Mouse (Mus musculus) Patski (cell line): ENCODE measurements around the gene Iqschfp. TPM values are rescaled to one million over a fixed set of nuclear protein-coding genes. Genes with fewer than 3 reads are reported as not detected.

Experiments used
- ATAC-seq: fragments of 100-300 bp; one replicate; pipeline ENCODE4 v1.8.0; 2021
- CTCF ChIA-PET: fragments of 350-600 bp; sonication (Branson Sonifier 250); formaldehyde crosslinking; loops from one replicate; lab custom pipeline; 2022; ENCODE audit warnings: inconsistent platforms; lab: Charles Lee
- POLR2A ChIA-PET: fragments of 350-600 bp; sonication (Branson Sonifier 250); formaldehyde crosslinking; loops from one replicate; lab custom pipeline; 2022; ENCODE audit warnings: antibody characterized with exemption, inconsistent platforms; lab: Charles Lee
- DNase-seq: peaks from one replicate; pipeline ENCODE4 v3.0.0-alpha.2; 2011; ENCODE audit warnings: low read depth, low spot score
- H3K27me3 ChIP-seq: fragments of 371-371 bp; one replicate; pipeline ENCODE4 v1.5.1; 2021
- CTCF ChIP-seq: fragments of 100-300 bp; IDR thresholded peaks from one replicate; pipeline ENCODE4 v1.5.1; 2021
- in situ Hi-C: fragments of 300-500 bp; cut with MboI; formaldehyde crosslinking; loops from 3 replicates; pipeline ENCODE4 v1.11.1; 2018; ENCODE audit warnings: low pct_unique_long_range_greater_than_20kb, mixed read lengths
- polyA plus RNA-seq: library from polyadenylated mRNA; unstranded; gene quantifications from one replicate; pipeline ENCODE4 v1.2.3, GENCODE M21; 2021

Gene Iqschfp
- polyA plus RNA-seq, 1 experiment from 2014 or later = not detected

GRCm38 (mm10) chr3:68511744-68512143 is 619.7 kb downstream of the Iqschfp start:
- ATAC-seq (no peak), DNase-seq (no peak)
- H3K27me3 ChIP-seq = no peaks in the 10 kb centered on the region
- CTCF ChIA-PET = interaction anchor here (0.9 to 1.1 kb wide), 3 partner anchors 15 to 30 kb away, joined by 3 to 4 read pairs (median 3); no protein-coding TSS in a partner anchor
- in situ Hi-C loops = no loop called here
- TF ChIP-seq CTCF = no peak
- POLR2A ChIA-PET = no interaction called here

GRCm38 (mm10) chr3:68512327-68512726 is 620.3 kb downstream of the Iqschfp start:
- ATAC-seq = no peak
- in situ Hi-C loops = no loop called here

GRCm38 (mm10) chr3:68513340-68514119 is 621.5 kb downstream of the Iqschfp start:
- ATAC-seq = peak; percentile 33
- no peaks in the 10 kb centered on the region for H3K27me3 ChIP-seq
- POLR2A ChIA-PET = interaction anchor here (1.6 to 1.7 kb wide), 2 partner anchors 19 to 21 kb away, joined by 4 to 7 read pairs; no protein-coding TSS in a partner anchor
- CTCF ChIA-PET = interaction anchor here (1.2 to 7.2 kb wide), 2 partner anchors 14 to 21 kb away, joined by 4 to 47 read pairs; no protein-coding TSS in a partner anchor
- no peak for TF ChIP-seq CTCF
- no peak for DNase-seq
- in situ Hi-C loops = no loop called here

More at GRCm38 (mm10) chr3:68512327-68512726, 620.3 kb downstream of the Iqschfp start:
- ChIA-PET POLR2A (interaction anchor here (1.7 kb wide), 1 partner anchor 22 kb away, joined by 7 read pairs; no protein-coding TSS in a partner anchor), CTCF (interaction anchor here (0.9 to 7.2 kb wide), 3 partner anchors 15 to 30 kb away, joined by 3 to 47 read pairs (median 4); no protein-coding TSS in a partner anchor)
- no peaks in the 10 kb centered on the region for H3K27me3 ChIP-seq
- DNase-seq = no peak
- no peak for TF ChIP-seq CTCF

- CTCF ChIA-PET = interaction anchor here (1.0 to 7.2 kb wide), 4 partner anchors 13 to 47 kb away, joined by 3 to 47 read pairs (median 4); no protein-coding TSS in a partner anchor
- H3K27me3 ChIP-seq = no peaks in the 10 kb centered on the region
- no peak for TF ChIP-seq CTCF
- DNase-seq = no peak
- in situ Hi-C loops = no loop called here
- POLR2A ChIA-PET = interaction anchor here (1.6 to 1.7 kb wide), 2 partner anchors 20 to 21 kb away, joined by 4 to 7 read pairs; no protein-coding TSS in a partner anchor
- ATAC-seq = no peak
These were observed 622.1 kb downstream of the Iqschfp start for GRCm38 (mm10) chr3:68514120-68514497.

GRCm38 (mm10) chr3:68514717-68515116 is 622.7 kb downstream of the Iqschfp start:
- ChIA-PET POLR2A (no interaction called here), CTCF (interaction anchor here (1.0 to 7.2 kb wide), 3 partner anchors 13 to 47 kb away, joined by 3 to 47 read pairs (median 3); no protein-coding TSS in a partner anchor)
- no peak for TF ChIP-seq CTCF
- no peak for DNase-seq
- in situ Hi-C loops = no loop called here
- ATAC-seq = no peak
- H3K27me3 ChIP-seq = no peaks in the 10 kb centered on the region

- ChIA-PET CTCF (interaction anchor here (0.8 to 7.2 kb wide), 4 partner anchors 11 to 18 kb away, joined by 3 to 47 read pairs (median 3); no protein-coding TSS in a partner anchor), POLR2A (interaction anchor here (0.5 to 0.7 kb wide), 2 partner anchors 28 to 32 kb away, joined by 3 read pairs; no protein-coding TSS in a partner anchor)
- DNase-seq (no peak), ATAC-seq (no peak)
- no peaks in the 10 kb centered on the region for H3K27me3 ChIP-seq
- TF ChIP-seq CTCF = no peak
- in situ Hi-C loops = no loop called here
These were observed 624.5 kb downstream of the Iqschfp start for GRCm38 (mm10) chr3:68516393-68517081.

- no peaks in the 10 kb centered on the region for H3K27me3 ChIP-seq
- ChIA-PET CTCF (interaction anchor here (0.8 to 7.2 kb wide), 3 partner anchors 11 to 17 kb away, joined by 3 to 47 read pairs (median 3); no protein-coding TSS in a partner anchor), POLR2A (no interaction called here)
- in situ Hi-C loops = no loop called here
- ATAC-seq (no peak), DNase-seq (no peak)
- no peak for TF ChIP-seq CTCF
These were observed 625.2 kb downstream of the Iqschfp start for GRCm38 (mm10) chr3:68517236-68517635.

- no peak for TF ChIP-seq CTCF
- no peak for DNase-seq
- ATAC-seq = no peak
- in situ Hi-C loops = no loop called here
- ChIA-PET POLR2A (interaction anchor here (0.7 kb wide), 1 partner anchor 9 kb away, joined by 3 read pairs; no protein-coding TSS in a partner anchor), CTCF (interaction anchor here (7.2 kb wide), 1 partner anchor 10 kb away, joined by 47 read pairs; no protein-coding TSS in a partner anchor)
- no peaks in the 10 kb centered on the region for H3K27me3 ChIP-seq
These were observed 626.0 kb downstream of the Iqschfp start for GRCm38 (mm10) chr3:68518041-68518440.

- ChIA-PET CTCF (interaction anchor here (7.2 kb wide), 1 partner anchor 9 kb away, joined by 47 read pairs; no protein-coding TSS in a partner anchor), POLR2A (interaction anchor here (0.7 kb wide), 1 partner anchor 9 kb away, joined by 3 read pairs; no protein-coding TSS in a partner anchor)
- no peak for TF ChIP-seq CTCF
- H3K27me3 ChIP-seq = no peaks in the 10 kb centered on the region
- no peak for DNase-seq
- no peak for ATAC-seq
- in situ Hi-C loops = no loop called here
These were observed 626.6 kb downstream of the Iqschfp start for GRCm38 (mm10) chr3:68518586-68518985.
